Mouse (Mus musculus) embryonic fibroblast, embryonic 13.5 days (primary cell): Measurements from ENCODE around the gene Gnpnat1.
"Not testable (repeated sequence)": the region's sequence is repeated elsewhere in the genome, so short reads cannot be mapped to it uniquely, and the experiment has no call there.

Experiments
- CTCF ChIP-seq: IDR thresholded peaks from 2 replicates; pipeline ENCODE4 v1.5.1; 2011; ENCODE audit warnings: mild to moderate bottlenecking, control low read depth, low read length, moderate library complexity, borderline replicate concordance; ENCODE audit not compliant: insufficient read depth
- POLR2A ChIP-seq: IDR thresholded peaks from 2 replicates; pipeline ENCODE4 v1.6.1; 2011; ENCODE audit warnings: low read depth, mild to moderate bottlenecking, control low read depth, low read length, moderate library complexity

- not testable (repeated sequence) for TF ChIP-seq CTCF, POLR2A
These were observed at the start of gene Gnpnat1 for GRCm38 (mm10) chr14:45404813-45405212.
